Mouse (Mus musculus): Measurements from ENCODE around the gene Dnah11.
A peak's percentile ranks its signal among the peaks of the same experiment; 100 is the strongest.

Gene Dnah11

DNA sequence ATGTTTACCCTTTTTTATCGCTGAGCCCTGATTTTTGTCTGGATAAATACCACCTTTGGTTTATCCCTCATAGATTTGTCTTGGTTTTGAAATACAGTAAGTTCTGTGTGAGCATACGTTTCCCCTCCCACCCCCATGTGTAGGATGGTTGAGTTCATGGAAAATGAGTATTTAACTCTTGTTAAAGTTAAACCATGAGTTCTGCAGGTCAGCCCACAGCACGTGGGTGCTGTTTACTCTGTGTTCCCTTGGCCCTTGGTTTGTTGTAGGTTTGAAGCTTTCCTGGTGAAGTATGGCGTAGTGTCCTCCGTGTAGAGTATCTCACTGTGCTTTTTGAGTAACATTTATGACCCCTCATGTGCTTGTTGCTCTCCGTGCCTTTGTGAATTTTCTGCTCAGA is 341.0 kb downstream of the Dnah11 start:
- no peak for DNase-seq

DNA sequence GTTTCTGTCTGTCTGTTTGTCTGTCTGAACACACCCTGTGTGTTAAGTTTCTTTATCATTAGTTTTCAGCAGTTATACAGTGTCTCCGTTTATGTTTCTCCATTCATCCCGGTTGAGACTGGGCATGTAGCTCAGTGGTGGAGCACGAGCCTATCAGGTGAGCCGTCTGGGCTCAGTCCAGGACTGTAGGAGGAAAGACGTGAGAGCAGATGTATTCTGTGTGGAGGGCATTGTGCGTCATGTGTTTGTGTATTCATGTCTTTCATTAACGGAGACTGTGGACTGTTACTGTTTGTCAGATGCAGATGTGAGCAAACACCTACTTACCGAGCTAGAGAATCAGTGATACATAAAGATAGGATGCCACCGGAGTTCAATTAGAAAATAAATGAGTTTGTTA is 341.8 kb downstream of the Dnah11 start:
- no peak for DNase-seq

DNA sequence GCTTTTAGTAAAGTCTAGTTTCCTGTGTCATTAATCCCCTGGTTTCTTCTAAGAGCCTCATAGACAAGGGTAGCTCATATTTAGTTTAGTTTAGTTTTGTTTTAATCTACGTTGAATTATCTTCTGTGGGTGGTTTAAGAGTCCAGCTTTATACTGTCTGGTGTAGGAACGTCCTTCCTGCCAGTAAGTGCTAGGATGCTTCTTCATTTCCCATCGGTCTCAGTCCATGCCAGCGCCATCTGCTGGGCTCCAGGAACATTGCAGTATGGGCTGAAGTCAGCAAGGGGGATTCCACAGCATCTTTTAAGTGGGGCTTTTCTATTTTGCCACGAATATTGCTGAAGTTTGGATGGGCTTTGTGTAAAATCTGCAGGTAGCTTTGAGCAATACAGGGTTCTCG is 345.5 kb downstream of the Dnah11 start:
- DNase-seq: peak; percentile 75

DNA sequence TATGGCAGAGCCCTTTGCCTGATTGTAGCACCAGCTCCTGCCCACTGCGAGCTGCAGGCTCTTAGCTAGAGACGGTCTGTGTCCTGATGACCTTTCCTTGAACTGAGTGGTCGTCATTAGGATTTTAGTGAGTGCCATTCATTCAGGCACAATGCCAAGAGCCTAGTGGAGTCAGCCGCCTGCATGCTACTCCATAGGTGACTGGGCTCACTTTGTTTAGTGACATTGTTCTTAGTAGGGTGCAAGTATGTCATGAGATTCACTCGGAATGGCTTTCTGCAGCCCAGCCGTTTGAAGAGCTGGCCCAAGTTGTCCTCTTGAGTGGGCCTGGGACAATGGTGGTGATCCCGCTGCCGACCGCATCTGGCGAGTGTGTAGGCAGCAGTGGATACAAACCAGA is 348.4 kb downstream of the Dnah11 start:
- no peak for DNase-seq

DNA sequence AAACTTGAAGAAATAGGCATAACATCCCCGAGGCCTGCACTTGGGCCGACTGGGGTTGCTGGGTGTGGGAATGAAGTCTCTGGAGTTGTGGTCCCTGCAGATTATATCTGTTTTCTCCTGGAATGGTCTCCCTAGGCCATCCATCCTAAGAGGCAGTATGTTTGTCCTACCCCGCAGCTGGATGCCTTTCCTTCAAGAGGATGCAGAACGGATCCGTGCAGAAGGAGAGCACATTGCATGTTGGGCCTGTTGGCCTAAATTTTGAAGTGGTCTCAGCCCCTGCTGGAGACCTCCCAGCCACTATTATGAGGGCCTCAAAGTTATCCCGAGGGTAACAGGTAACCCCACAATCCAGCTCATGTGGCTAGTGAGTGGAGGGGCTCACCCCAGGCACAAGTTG is 350.2 kb downstream of the Dnah11 start:
- no peak for DNase-seq

DNA sequence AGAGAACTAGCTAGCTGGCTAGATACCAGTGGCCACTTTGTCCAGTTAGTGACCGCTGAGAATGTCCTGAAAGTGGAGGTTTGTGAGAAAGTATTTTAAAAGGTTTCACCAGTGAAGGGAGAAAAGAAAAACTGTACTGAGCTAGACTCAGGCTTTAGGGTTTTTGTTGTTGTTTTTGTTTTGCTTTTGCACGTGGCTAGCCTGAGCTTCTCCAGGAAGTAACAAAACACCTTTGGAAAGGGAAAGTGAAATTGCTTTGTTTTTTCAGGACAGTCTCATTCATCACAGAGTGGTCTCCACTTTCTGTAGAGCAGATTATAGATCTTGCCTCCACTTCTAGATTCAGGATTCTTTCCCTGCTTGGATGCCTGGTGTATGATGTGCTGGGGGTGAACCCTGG is 353.9 kb downstream of the Dnah11 start:
- no peak for DNase-seq

DNA sequence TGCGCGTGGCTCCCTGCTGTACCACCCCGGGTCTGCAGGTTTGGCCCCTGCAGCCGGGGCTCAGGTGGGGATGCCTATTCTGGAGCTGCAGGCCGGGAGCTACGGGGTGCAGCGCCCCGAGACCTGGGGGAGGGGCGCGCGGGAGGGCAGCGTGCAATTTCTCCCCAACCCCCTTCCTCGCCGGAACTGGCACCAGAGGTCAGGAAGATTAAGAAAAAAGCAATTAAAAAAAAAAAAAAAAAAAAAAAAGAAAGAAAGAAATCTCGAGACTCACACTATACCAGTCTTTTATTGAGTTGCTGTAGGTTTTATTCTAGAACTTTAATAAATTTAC is 354.8 kb downstream of the Dnah11 start:
- DNase-seq: no peak

DNA sequence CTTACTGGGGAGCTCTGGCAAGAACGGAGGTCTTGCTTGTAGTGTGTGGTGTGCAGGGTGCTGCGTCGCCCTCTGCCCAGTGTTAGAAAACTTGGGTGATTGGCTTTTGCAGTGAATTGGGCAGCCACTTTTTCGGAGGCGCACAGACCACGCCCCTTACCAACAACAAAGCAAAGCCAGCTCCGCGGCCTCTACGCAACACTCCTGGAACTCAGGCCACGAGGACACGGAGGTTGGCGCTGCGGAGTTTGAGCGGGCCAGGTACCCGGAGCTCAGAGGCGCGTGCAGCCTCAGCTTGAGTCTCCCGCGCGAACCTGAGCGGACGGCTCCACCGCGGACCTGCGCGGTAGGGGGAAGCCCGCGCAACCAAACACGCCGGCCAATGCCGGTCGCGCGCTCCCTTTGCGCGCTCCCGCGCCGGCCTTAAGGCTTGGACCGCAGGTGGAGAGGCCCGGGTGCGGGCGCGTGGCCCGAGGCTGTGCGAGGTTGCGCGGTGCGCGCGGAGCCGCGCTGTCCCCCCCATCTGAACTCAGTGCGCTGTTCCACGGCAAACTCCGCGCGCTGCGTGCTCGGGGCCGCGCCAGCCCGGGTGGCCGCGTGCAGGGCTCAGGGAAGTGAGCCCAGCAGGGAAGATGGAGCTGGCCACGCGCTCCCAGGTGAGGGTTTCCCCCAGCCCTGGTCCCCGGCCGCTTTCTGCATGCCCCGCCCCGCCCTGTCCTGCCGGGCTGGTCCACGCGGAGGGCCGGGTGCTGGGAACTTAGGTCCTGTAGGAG is 355.4 kb downstream of the Dnah11 start:
- peak; percentile 76 to 85 for DNase-seq

DNA sequence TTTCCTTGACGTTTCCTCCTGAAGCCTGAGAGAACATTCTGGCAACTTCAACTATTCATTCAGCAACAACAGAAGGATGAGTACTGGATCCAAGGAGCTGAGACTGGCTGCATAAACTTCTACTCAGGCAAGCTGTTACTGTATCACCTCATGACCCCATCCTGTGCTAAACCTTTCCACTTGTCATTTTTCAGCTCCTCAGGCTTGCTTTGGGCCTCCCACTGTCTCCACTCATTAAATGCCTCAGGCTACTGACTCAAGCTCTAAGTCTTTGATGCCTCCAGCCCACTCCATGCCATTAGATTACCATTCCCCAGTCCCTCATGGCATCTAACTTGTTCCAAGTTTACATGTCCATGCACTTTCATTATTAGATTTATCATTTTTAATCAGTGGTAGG is 356.2 kb downstream of the Dnah11 start:
- DNase-seq: no peak

DNA sequence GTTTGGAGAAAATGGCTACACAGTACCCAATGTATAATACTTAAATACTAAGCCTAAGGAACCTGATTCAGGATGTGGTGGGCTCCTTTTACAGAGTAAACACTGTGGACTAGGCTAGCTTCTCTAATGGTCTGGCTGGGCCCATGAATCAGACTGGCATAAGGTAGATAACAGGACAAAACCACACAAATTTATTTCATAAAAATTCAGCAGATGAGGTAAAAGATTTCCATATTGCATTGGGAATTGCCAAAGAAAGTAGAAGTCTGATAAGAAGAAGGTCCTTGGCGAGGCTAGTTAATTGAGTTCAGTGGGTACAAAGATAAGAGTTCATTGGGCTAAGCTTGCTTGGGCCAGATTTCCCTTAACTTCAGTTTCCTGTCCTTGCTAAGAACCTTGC is 358.1 kb downstream of the Dnah11 start:
- no peak for DNase-seq

DNA sequence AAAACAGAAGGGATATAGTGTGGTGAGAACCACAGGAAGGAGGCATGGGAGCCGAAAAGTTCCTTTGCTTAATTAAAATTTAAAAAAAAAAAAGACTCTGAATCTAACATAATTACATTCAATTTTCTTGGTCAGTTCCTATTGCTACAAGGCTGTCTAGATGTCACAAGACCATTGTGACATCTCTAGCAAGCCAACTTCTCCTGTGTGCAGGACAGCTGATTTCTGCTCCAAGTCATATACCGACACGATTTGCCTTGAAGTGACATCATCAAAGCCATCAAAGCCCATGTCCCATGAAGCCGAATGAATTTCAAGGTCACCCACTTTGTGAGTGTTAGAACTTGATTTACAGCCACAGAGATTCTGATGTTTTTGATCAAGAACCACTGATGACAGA is 361.5 kb downstream of the Dnah11 start:
- no peak for DNase-seq

DNA sequence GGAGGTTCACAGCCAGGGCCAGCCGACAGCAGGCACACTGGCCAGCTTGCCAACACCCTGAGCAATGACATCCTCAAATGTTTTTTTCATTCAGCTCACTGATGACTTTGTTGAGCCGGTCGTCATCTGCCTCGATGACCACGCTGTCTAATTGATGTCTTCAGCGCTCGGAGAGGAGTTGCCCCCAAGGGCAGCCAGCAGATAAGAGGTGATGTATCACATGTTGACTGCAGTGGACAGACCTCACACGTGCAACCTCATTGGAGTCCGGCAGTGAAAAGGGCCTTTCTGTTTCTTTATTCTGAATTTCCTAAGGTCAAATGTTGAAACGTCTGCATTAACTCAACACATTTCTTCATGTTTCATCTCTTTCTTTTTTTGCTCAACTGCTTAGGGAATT is 363.5 kb downstream of the Dnah11 start:
- DNase-seq: no peak

DNA sequence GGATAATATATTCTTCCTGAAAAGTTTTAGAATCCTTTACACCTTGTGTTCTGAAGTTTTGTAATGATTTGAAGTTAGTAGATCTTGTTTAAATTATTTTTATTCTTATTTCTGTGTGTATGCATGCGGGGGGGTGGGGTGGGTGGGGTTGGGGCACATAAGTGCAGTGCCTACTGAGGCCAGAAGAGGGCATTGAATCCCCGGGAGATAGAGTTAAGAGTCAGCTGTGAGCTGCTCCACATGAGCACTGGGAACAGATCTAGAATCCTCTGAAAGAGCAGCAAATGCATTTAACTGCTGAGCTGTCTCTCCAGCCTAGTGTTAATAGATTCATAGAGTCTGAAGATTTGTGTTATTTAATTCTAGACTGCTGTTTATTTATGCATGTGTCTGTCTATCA is 364.2 kb downstream of the Dnah11 start:
- no peak for DNase-seq

DNA sequence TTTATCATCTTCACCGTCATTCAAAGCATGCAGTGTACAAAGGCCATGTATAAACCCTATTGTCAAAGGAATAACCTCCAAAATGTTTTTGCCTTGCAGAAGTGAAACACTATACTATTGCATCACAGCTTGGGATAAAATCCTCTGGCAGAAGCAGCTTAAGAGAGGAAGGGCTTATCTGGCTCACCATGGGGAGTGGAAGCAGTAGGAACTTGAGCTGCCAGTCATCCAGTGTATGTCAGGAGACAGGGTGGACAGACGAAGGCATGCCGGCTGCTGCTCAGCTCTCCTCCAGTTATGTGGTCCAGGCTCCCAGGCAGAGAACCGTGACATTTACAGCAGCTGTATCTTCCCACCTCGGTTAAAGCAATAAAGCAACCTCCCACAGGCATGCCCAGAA is 366.7 kb downstream of the Dnah11 start:
- no peak for DNase-seq

DNA sequence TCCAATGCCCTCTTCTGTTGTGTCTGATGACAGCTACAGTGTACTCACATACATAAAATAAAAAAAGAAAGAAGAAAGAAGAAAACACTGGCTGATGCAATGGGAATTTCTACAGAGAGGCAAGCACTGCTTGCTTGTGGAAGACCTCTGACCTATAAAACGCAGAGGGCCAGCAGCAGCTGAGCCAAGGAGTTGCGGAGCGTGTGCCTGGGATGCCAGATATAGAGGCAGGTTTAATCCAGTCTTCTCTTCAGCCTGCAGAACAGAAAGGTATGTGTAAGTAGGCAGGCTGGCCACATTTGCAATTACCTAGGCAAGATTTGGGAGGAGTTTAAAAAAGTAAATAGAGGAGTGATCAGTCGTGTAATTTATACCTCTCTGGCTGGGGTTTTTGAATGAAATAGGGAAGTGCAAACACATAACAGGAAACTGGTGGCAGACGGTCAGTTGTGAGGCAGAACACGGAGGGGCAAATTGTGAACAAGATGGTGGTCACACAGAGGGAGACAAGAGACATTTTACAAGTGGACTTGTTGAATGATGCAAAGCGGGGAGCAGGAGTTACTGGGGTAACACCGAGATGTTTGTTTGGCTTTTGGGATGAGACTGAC is 367.4 kb downstream of the Dnah11 start:
- DNase-seq: no peak

DNA sequence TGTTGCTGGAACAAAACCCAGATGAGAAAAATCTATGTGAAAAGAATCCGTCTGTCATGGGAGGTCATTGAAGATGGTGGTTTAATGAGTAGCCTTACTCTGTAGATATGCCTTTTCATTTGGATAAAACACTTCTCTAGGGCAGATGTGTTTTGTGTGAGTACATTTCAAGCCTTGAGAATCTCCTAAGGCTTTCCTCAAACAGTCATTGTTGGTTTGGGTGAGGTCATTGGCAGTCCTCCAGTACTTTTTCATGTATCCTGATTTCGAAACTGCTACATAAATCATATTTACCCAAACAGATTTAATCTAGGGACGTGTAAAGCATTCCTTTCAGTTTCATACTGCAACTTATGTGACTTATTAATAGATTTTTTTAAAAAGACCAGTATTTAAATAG is 370.5 kb downstream of the Dnah11 start:
- DNase-seq: no peak
